In the genomic region with DNA sequence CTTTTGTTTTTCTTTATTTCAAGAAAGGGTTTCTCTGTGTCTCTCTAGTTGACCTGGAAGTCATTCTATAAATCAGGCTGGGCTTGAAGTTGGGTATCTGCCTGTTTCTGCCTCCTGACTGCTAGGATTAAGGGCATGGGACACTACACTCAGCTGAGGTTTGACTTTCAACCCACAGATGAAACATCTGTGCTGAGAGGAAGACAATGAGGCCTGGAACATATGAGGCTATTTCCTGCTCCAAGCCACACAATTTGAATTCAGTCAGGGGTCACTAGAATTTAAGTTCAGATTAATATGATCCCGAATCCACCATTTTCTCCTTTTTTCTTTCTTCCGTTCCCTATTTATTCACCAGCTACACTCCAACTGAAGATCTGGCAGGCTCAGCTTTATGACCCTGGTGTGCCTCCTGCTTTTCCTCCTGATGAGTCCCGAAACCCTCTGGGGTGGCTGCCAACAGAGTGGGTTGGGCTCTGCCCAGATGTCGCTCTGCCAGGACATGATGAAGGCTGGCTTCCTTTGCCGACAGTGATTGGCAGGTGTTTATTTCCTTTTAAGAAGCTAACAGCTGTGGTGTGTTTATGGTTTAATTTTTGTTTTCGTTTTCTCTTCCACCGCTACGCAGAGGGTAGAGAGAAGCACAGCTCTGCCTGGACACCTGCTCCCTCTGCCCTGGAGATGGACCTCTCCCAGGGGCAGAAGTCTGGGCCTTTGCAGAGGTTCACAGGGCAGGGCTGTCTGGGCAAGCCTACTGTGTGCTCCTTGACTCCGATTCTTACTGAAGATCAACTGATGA, we compare ENCODE assay signal across 8 mouse cellular contexts. TPM values are rescaled to one million over a fixed set of nuclear protein-coding genes. Genes with fewer than 3 reads are reported as not detected.
DNase-seq lines count a peak whose midpoint lies in the region; ATAC-seq and TF ChIP-seq lines count a peak whose summit lies in the region.
"Had no signal": no experiment of that assay in that cellular context is flagged by ENCODE, and none has a peak within 500 bp of the region (broad histone marks: within the 10 kb centered on the region; RNA-seq: fewer than 3 reads in every experiment).

No protein-coding gene starts in this region.

- TF ChIP-seq CTCF in kidney, postnatal 0 days (IDR thresholded peaks at IDR 0.05; ENCODE audit: low read depth): no peak

- 43% methylated on average over 9 of the region's 9 CpGs for WGBS in kidney, postnatal 0 days

- no peaks in the 10 kb centered on the region for H3K27me3 ChIP-seq in kidney, postnatal 0 days (ENCODE audit: insufficient read depth, low read length)
- H3K27me3 ChIP-seq: midbrain, embryonic 12.5 days had no signal

- no peak overlapping the region for H3K27ac ChIP-seq in kidney, postnatal 0 days
- H3K27ac ChIP-seq: midbrain, embryonic 12.5 days had no signal

- no peaks in the 10 kb centered on the region for H3K36me3 ChIP-seq in kidney, postnatal 0 days (ENCODE audit: insufficient read depth, low read length)
- H3K36me3 ChIP-seq: midbrain, embryonic 12.5 days had no signal

- ATAC-seq in kidney, postnatal 0 days (replicated peaks; ENCODE audit: low FRiP score, low read depth): no peak; the same call in 1 of the 2 replicates

- H3K4me3 ChIP-seq in kidney, postnatal 0 days (replicated peaks; ENCODE audit: low read depth, low read length): no peak overlapping the region
- H3K4me3 ChIP-seq: midbrain, embryonic 12.5 days had no signal

- H3K4me2 ChIP-seq in kidney, postnatal 0 days (ENCODE audit: low read length): no peak overlapping the region
- H3K4me2 ChIP-seq: midbrain, embryonic 12.5 days had no signal

- no peak overlapping the region for H3K9ac ChIP-seq in kidney, postnatal 0 days (ENCODE audit: low read depth, low read length)
- H3K9ac ChIP-seq: midbrain, embryonic 12.5 days had no signal

- H3K4me1 ChIP-seq in kidney, postnatal 0 days (replicated peaks; ENCODE audit: insufficient read depth, low read length): 0 out of 2 replicates have a peak, but pooled peaks cover 2% of the 10 kb centered on the region
- H3K4me1 ChIP-seq: midbrain, embryonic 12.5 days had no signal

- peak; percentile 58 for DNase-seq in ovary, adult 18-20 months (ENCODE audit: low spot score)
- no peak for DNase-seq in ovary, postnatal 10 days (ENCODE audit: low spot score)
- peak; percentile 77 for DNase-seq in adrenal gland, postnatal 25 days
- peak; percentile 66 to 77 for DNase-seq in heart, adult 9 months (ENCODE audit: low spot score in 2 of 2)
- peak; percentile 30 for DNase-seq in kidney, postnatal 0 days (ENCODE audit: low spot score)
- DNase-seq in ovary, postnatal 14 days (ENCODE audit: low spot score): peak; percentile 32
- no peak for DNase-seq in right cerebral cortex, postnatal 36 days (ENCODE audit: low spot score in 2 of 2)

- H3K9me3 ChIP-seq in kidney, postnatal 0 days (replicated peaks; ENCODE audit: low read length): no peaks in the 10 kb centered on the region
- H3K9me3 ChIP-seq: midbrain, embryonic 12.5 days had no signal

RNA-seq across cellular contexts. Expression of a gene that starts 55.3 kb away (rescaled TPM):
- 52.6 and 75.8 TPM in 2 replicates for total RNA-seq in adrenal gland, postnatal 25 days (2021)
- 24.9 and 28.3 TPM in 2 replicates for polyA plus RNA-seq in kidney, postnatal 0 days (2015; fragmentation: Nextera tagmentation; extraction: Ambion mirVana)

Comparison
In these comparisons a context has a peak if more than half of its experiments do, and no peak if none do; other contexts are left out.
1. DNase-seq: peak in ovary, adult 18-20 months (single experiment), adrenal gland, postnatal 25 days (single experiment), heart, adult 9 months (2 of 2), kidney, postnatal 0 days (single experiment) and ovary, postnatal 14 days (single experiment); none in ovary, postnatal 10 days (single experiment) and right cerebral cortex, postnatal 36 days (0 of 2).